Mouse (Mus musculus) thymus, adult 2 months (tissue): ENCODE measurements around the gene Abi3bp. TPM values are rescaled to one million over a fixed set of nuclear protein-coding genes. Genes with fewer than 3 reads are reported as not detected.

Experiments used
- DNase-seq: peaks from one replicate; pipeline ENCODE4 v3.0.0; 2021
- H3K27ac ChIP-seq: fragments of 200-500 bp; 2 replicates; pipeline ENCODE4 v1.5.1; 2012; ENCODE audit warnings: low read length, control low read depth; ENCODE audit not compliant: control insufficient read depth, insufficient read depth
- H3K27me3 ChIP-seq: fragments of 200-500 bp; 2 replicates; pipeline ENCODE4 v1.6.1; 2012; ENCODE audit warnings: mild to moderate bottlenecking, low read length, moderate library complexity, mixed read lengths; ENCODE audit not compliant: control insufficient read depth, insufficient read depth
- H3K36me3 ChIP-seq: fragments of 200-500 bp; 2 replicates; pipeline ENCODE4 v1.6.1; 2012; ENCODE audit warnings: mild to moderate bottlenecking, low read length, moderate library complexity; ENCODE audit not compliant: control insufficient read depth, insufficient read depth
- H3K4me1 ChIP-seq: fragments of 200-500 bp; replicated peaks from 2 replicates; pipeline ENCODE4 v1.6.1; 2012; ENCODE audit warnings: low read length; ENCODE audit not compliant: control insufficient read depth, insufficient read depth
- H3K4me3 ChIP-seq: fragments of 200-500 bp; 2 replicates; pipeline ENCODE4 v1.5.1; 2012; ENCODE audit warnings: mild to moderate bottlenecking, low read length, control low read depth, moderate library complexity; ENCODE audit not compliant: control insufficient read depth, insufficient read depth
- CTCF ChIP-seq: fragments of 200-500 bp; IDR thresholded peaks from 2 replicates; pipeline ENCODE4 v1.5.1; 2012; ENCODE audit warnings: mild to moderate bottlenecking, control low read depth, low read length, moderate library complexity, borderline replicate concordance; ENCODE audit not compliant: control insufficient read depth, poor library complexity, insufficient read depth; ENCODE audit errors: extremely low read depth
- POLR2A ChIP-seq: fragments of 200-500 bp; IDR thresholded peaks from 2 replicates; pipeline ENCODE4 v1.6.1; 2012; ENCODE audit warnings: mild to moderate bottlenecking, low read length, control low read depth, moderate library complexity; ENCODE audit not compliant: control insufficient read depth, poor library complexity, insufficient read depth; ENCODE audit errors: extremely low read depth
- WGBS: fragments of 180-500 bp; shearing (Covaris S2); methylation state at CpG from one replicate; pipeline ENCODE4 v1.1.7; 2018; 5-methylcytosine and 5-hydroxymethylcytosine counted together
- polyA plus RNA-seq: library from polyadenylated mRNA; depleted of rRNA; stranded (reverse); fragments of >200 nt; gene quantifications from 2 replicates; pipeline ENCODE4 v1.2.3, GENCODE M21; 2012

The Abi3bp gene
- polyA plus RNA-seq, 1 experiment, result 1.3 TPM

- H3K27me3 ChIP-seq, result no peaks in the 10 kb centered on the region
- H3K36me3 ChIP-seq, result no peaks in the 10 kb centered on the region
- no peak for DNase-seq
- no peak for TF ChIP-seq CTCF
- no peak for TF ChIP-seq POLR2A
- no peak overlapping the region for H3K27ac ChIP-seq
- no peak overlapping the region for H3K4me3 ChIP-seq
- 77% methylated on average over 1 of the region's 1 CpGs for WGBS
- H3K4me1 ChIP-seq, result no peaks in the 10 kb centered on the region
Measured at GRCm38 (mm10) chr16:56579536-56579935, 101.9 kb downstream of the Abi3bp start.

GRCm38 (mm10) chr16:56593581-56593980 lies 115.9 kb downstream of the Abi3bp start:
- no peak overlapping the region for H3K4me3 ChIP-seq
- no peak overlapping the region for H3K27ac ChIP-seq
- no peak for TF ChIP-seq POLR2A
- TF ChIP-seq CTCF, result no peak
- H3K4me1 ChIP-seq, result no peaks in the 10 kb centered on the region
- H3K36me3 ChIP-seq, result no peaks in the 10 kb centered on the region
- 83% methylated on average over 5 of the region's 5 CpGs for WGBS
- DNase-seq, result no peak
- H3K27me3 ChIP-seq, result no peaks in the 10 kb centered on the region

GRCm38 (mm10) chr16:56594866-56595265 lies 117.2 kb downstream of the Abi3bp start:
- no peak overlapping the region for H3K27ac ChIP-seq
- TF ChIP-seq CTCF, result no peak
- TF ChIP-seq POLR2A, result no peak
- 94% methylated on average over 6 of the region's 6 CpGs for WGBS
- no peak for DNase-seq
- no peak overlapping the region for H3K4me3 ChIP-seq
- H3K4me1 ChIP-seq, result no peaks in the 10 kb centered on the region
- H3K36me3 ChIP-seq, result no peaks in the 10 kb centered on the region
- no peaks in the 10 kb centered on the region for H3K27me3 ChIP-seq

- H3K27me3 ChIP-seq, result no peaks in the 10 kb centered on the region
- WGBS, result 98% methylated on average over 4 of the region's 4 CpGs
- H3K27ac ChIP-seq, result no peak overlapping the region
- DNase-seq, result no peak
- no peaks in the 10 kb centered on the region for H3K4me1 ChIP-seq
- no peaks in the 10 kb centered on the region for H3K36me3 ChIP-seq
- no peak for TF ChIP-seq POLR2A
- TF ChIP-seq CTCF, result no peak
- H3K4me3 ChIP-seq, result no peak overlapping the region
Measured at GRCm38 (mm10) chr16:56598427-56598826, 120.7 kb downstream of the Abi3bp start.

GRCm38 (mm10) chr16:56602394-56602793 lies 124.7 kb downstream of the Abi3bp start:
- Histone ChIP-seq H3K27me3 (no peaks in the 10 kb centered on the region), H3K36me3 (no peaks in the 10 kb centered on the region), H3K4me1 (no peaks in the 10 kb centered on the region), H3K27ac (no peak overlapping the region), H3K4me3 (no peak overlapping the region)
- TF ChIP-seq POLR2A, result no peak
- no peak for TF ChIP-seq CTCF
- DNase-seq, result no peak
- 97% methylated on average over 1 of the region's 1 CpGs for WGBS

GRCm38 (mm10) chr16:56610572-56610971 lies 132.9 kb downstream of the Abi3bp start:
- DNase-seq, result no peak
- Histone ChIP-seq H3K4me1 (no peaks in the 10 kb centered on the region), H3K36me3 (no peaks in the 10 kb centered on the region), H3K27ac (no peak overlapping the region), H3K4me3 (no peak overlapping the region), H3K27me3 (no peaks in the 10 kb centered on the region)
- WGBS, result 90% methylated on average over 8 of the region's 8 CpGs
- TF ChIP-seq POLR2A, result no peak
- TF ChIP-seq CTCF, result no peak

GRCm38 (mm10) chr16:56611096-56611867 lies 133.6 kb downstream of the Abi3bp start:
- no peak overlapping the region for H3K27ac ChIP-seq
- no peak for TF ChIP-seq POLR2A
- no peak for TF ChIP-seq CTCF
- no peaks in the 10 kb centered on the region for H3K36me3 ChIP-seq
- no peak for DNase-seq
- no peak overlapping the region for H3K4me3 ChIP-seq
- H3K27me3 ChIP-seq, result no peaks in the 10 kb centered on the region
- 89% methylated on average over 10 of the region's 10 CpGs for WGBS
- no peaks in the 10 kb centered on the region for H3K4me1 ChIP-seq

GRCm38 (mm10) chr16:56638544-56638943 lies 160.9 kb downstream of the Abi3bp start:
- H3K27me3 ChIP-seq, result no peaks in the 10 kb centered on the region
- TF ChIP-seq CTCF, result no peak
- TF ChIP-seq POLR2A, result no peak
- no peak for DNase-seq
- 97% methylated on average over 3 of the region's 3 CpGs for WGBS
- H3K4me1 ChIP-seq, result no peaks in the 10 kb centered on the region
- H3K36me3 ChIP-seq, result no peaks in the 10 kb centered on the region
- no peak overlapping the region for H3K4me3 ChIP-seq
- no peak overlapping the region for H3K27ac ChIP-seq
